Mouse (Mus musculus): Measurements from ENCODE around the gene Otx1.

Otx1 gene

DNA sequence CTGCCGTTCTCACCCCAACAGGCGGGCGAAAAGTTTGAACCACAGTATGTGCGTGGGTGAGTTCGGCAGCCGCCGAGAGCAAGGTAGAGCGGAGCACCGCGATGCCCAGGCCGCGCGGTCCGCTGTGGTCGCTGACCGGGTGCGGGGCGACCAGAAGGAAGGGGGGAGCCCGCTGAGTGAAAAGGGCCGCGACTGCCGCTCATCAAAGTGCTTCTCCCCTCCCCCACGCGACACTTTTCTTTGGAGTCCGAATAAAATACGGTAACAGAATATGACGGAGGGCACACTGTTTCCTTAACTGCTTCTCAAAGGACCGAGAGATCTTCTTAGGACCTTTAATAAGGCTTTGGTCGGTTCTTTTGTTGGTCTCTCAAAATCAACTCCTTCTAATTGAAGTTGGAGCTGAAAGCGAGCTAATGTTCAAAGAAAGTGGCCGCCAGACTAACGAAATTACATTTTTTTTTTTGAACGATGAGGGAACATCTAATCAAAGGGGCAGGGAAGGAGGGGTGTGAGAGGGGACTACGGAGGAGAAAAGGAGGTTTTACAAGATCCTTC is at the start of gene Otx1:
Gene Otx1 (minus strand): TSS at position 115 of the 558 bp plus-strand sequence.
- DNase-seq (ENCODE audit: low spot score in 2 of 2): peak; percentile 43 to 62

DNA sequence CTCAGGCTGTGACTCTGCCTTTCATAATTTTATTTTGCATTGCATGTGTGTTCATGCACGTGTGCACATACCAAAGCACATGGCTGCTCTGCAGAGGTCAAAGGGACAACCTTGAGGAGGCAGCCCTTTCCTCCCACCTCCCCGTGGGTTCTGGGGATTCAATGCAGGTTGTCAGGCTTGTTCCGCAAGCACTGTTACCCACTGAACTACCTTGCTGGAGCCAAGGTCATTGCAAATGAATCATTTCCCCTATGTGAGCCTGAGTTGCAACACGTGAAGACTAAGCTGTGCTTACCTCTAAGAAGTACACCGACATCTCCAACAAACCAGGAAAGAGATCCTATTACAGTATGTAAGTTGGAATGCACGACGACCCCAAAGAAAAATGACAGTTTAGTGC is 48.2 kb upstream of the Otx1 start:
- no peak for DNase-seq (ENCODE audit: low spot score in 2 of 2)

DNA sequence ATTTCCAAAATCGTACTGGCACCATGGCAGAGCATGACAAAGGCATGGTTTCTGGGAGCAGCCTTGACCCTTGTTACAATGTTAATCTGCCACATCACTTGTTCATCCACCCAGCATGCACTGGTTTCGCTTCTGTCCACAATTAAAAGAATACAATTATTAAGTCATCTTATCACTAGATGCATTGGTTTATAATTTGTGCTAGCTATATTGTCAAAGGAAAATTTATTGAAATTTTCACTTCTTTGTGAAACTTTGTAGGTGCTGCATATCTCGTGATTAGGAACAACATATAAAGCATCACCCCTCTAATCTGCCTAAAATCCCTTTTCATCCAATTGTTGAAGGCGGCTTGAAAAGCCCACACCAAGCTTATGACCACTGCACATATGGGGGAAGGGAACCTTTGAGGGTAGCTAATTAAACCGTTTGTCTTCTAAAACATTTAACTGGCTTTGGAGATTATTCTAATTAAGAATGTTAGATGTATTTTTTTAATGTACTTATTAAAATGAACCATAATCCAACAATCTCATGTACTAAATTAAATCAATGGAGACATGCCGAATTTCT is 37.2 kb upstream of the Otx1 start:
- DNase-seq (ENCODE audit: low spot score in 2 of 2): no peak

DNA sequence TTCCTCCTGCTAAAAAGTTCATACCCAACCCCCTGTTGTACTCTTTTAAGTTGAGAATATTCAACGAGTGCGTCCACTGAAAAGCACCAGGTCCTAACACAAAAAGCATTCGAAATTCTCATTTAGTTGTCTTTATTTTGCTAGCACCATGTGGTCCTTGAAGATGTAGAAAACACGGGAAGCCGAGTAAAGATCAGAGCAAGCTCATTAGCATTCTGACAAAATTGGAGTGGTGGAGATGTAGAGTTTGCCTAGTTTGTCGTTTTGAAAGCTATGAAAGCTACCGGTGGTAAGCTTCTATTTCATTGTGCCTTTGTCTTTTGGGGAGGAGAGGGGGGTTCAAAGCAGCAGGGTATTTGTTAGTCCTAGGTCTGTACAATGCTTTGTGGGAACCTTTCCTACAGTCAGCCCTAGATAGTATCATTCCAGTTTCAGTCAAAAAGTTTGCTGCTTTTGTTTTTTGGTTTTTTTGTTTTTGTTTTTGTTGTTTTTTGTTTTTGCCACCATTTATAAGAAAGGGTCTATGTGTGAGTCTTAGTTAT is 31.9 kb upstream of the Otx1 start:
- DNase-seq (ENCODE audit: low spot score in 2 of 2): no peak

DNA sequence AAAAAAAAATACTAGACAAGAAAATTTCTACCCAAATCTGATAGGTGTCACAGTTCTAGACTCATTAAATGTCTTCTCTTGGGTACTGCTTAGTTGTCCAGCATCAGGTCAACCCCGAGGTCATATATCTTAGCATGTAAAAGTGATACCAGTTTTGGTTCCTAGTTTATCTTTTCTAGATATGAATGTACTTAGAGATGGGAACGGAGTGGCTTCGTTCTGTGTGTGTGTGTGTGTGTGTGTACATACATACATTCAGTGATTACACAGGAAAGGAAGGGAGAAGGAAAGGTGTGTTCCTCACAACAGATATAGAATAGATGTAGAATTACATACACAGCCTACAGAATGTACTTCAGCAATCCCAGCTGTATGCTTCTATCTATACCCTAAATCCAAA is 30.9 kb upstream of the Otx1 start:
- DNase-seq (ENCODE audit: low spot score in 2 of 2): no peak

DNA sequence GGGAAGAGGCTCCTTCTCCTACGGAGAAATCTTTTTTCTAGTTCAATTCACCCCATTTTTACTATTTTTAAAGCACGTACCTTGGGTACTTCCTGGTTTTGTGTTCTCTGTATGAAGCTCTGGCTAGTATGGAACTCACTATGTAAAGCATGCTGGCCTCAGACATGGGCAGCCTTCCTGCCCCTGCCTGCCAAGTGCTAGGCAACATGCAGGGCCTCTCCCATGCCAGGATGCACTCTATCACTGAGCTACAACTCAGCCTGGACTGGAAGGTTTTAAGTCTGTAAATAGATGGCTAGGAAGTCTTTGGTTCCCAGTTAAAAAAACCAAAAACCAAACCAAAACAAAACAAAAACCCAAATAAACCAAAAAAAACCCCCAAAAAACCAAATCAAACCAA is 17.9 kb upstream of the Otx1 start:
- DNase-seq (ENCODE audit: low spot score in 2 of 2): no peak

DNA sequence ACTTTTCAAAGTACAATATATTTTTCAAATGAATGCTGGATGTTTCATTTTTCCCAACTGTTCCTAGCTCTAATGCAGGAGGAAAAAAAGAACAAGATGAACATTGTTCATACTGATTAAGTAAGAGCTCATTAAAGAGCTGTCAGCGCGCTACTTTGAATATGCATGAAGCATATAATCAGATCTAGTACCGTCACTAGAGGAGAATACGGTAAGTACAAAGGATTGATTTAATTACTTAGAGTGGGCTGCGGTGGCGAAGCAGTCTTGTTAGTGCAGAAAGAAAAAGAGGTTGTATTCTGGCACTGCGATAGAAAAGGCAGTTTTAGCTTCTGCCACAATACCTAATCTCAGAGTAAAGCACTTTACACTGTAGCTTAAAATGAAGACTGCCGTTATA is 14.7 kb upstream of the Otx1 start:
- DNase-seq (ENCODE audit: low spot score in 2 of 2): peak; percentile 36 to 54

DNA sequence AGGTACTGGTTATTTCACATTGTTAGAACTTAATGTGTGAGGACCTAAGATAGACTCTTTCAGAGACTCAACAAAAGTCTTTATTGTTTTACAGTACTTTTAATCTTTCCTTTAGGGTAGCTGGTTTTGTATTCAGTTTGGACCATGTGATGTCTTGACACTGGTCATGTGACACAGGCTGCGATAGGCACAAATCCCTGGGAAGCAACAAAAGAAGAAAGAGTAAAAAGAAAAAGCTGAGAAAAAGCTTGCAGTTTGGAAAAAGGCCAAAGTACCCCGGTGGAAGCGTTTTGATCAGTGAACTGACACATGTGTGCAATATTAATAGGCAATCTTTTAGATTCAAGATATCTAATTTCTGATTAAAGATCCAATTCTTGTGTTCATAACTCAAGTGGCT is 13.6 kb upstream of the Otx1 start:
- DNase-seq (ENCODE audit: low spot score in 2 of 2): no peak

DNA sequence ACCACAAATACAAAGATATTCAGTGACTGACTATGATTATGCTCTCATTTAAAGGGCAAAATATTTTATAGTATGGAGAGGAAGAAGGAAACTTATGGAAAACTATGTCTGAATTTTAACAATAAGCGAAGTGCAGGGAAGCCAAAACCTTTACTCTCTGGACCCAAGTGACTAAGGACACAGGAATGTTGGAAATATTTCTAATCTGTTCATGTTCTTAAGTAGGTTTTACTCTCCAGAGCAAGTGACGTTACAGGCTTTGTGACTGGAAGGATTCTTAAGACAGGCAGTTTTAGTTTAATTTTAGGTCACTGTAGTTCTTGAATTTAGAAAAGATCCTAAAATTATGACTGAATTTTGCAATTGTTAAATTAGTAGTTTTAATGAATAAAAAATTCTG is 6.1 kb upstream of the Otx1 start:
- DNase-seq (ENCODE audit: low spot score in 2 of 2): no peak

DNA sequence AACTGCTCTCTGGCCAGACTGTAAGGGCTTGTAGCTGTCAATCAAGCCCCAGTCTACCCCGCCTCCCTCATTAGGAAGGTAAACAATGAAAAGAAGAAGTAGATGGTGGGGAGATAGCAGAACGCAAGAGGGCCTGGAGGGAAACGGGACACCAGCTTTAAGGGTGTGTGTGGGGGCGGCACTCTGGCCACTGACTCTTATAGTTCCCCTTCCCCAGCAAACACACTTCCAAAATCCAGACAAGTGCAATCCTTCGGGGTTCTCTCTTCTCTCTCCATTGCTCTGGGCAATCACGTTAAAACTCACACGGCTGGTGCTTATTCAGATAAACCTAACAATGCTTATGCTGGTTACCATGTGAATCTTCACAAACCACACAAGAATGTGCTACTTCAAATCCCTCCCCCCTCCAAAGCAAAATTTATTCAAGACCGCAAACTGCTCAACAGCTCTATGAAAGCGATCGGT is 5.5 kb upstream of the Otx1 start:
- DNase-seq (ENCODE audit: low spot score in 2 of 2): no peak

DNA sequence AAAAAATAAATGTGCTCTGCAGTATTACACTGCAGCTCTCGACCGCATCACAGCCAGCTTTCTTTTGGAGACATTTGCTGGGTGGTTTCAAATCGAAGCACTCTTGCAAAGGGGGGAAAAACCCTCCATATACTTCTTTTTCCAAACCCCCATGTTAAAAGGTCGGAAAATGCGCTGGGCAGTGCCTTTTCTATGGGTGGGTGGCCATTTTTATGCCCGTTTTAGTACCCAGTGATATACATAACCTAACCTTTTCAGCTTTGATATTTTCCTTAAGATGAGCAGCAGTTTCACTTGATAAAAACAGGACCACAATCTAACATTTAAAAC is 5.0 kb upstream of the Otx1 start:
- DNase-seq (ENCODE audit: low spot score in 2 of 2): no peak

DNA sequence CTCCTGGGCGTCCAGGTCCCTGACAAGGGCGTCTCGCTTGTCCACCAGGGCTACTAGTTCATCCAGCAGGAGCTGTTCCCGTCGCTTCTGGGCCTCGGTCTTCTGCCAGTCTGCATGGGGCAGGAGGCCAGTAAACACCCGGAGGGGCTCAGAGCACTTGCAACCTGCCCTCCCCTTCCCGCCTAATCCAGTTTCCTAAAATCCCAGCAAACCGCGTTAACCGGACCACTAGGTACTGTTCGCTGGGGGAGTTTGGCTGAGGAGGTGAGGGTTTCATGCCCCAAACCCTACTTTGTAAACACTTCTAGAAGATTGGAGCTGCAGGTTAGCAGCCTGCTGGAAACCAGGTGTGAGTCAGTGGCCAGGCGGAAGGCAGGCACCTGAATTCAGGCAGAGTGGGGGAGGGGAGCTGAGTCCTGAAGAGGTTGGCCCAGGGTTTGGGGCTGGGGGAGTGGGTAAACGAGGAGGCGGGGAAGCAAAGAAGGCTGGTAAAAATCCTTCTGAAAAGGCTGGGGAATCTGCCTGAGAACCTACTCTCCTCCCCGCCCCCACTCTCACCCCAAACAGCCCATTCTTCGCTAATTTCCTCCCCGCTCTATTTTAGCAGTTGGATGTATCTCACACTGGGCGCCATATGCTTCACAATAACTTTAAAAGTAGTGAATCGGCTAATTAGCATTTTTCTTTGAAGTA is 4.5 kb upstream of the Otx1 start:
- peak; percentile 51 to 52 for DNase-seq (ENCODE audit: low spot score in 2 of 2)

DNA sequence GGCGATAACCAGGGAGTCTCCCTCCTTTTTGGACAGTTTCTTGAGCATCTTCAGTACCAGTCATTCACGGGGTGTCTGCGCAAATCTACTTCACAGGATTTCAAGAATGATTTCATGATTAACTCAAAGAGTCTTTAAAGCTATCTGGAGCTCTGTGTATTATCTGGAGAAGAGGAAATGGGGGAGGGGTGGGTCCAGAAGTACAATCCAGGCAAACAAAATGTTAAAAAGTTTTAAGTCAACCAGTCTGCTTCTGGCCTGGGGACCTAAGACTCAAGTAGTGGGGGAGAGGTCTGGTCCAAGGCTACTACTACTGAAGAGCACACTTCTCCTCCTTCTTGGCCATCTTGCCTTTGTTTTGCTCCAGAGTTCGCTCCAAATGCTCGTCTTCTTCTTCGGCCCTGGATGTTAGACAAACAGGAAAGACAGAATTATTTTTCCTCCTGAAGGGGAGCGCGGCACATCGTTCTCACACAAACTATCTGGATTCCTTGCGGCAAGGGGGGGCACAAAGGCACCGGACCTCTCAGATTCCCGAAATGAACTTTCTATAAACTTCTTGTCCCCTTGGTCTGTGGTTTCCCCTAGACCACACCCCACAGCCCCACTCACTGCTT is 3.9 kb upstream of the Otx1 start:
- DNase-seq (ENCODE audit: low spot score in 2 of 2): no peak

DNA sequence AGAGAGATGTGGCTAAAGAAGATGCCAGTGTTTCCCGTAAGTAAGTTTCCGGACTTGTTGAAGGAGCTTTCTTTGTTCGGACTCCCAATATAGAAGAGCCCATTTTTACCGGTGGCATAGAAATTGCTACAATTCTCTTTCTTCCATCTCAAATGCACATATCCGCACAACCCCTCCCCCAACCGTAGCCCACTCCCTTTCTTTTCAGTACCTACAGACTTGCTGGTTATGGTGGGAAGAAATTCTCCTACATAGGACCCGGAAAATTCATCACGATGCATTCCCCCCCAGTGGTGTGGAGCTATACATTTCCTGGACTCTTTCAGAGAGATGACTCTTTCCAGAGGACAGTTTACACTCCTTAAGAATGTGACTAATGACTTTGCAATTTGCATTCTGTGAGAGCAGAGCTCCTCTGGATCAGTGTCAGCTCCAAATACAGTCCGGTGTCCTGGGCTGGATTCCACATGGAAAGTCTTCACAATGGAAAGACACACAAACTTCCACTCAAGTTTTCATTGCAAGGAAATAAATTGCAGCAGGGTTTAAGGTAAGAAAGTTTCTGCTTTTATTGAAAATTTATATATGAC is 2.7 kb upstream of the Otx1 start:
- no peak for DNase-seq (ENCODE audit: low spot score in 2 of 2)

DNA sequence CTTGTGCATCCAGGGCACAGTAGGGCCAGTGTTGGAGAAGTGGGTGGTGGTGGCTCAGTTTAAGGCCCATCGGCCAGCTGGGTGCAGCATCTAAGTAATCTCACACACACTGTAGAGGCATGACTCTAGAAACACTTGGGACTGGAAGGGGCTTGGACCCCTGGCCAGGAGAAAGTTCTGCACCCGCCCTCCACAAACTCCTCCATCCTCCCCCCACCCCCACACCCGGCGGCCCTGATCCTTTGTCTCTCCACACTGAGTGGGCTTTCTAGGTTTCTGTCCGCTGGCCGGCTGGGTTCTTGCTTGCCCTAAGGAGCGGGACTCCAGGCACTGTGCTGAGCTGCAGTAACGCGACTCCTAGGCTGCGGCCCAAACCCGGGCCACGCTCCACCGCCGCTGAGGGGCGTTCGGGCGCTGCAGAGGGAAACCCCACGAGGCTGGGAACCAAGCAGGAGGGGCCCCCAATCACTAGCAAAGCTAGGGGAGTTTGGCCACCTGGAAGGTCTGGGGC is 1.7 kb upstream of the Otx1 start:
- peak; percentile 48 to 62 for DNase-seq (ENCODE audit: low spot score in 2 of 2)

DNA sequence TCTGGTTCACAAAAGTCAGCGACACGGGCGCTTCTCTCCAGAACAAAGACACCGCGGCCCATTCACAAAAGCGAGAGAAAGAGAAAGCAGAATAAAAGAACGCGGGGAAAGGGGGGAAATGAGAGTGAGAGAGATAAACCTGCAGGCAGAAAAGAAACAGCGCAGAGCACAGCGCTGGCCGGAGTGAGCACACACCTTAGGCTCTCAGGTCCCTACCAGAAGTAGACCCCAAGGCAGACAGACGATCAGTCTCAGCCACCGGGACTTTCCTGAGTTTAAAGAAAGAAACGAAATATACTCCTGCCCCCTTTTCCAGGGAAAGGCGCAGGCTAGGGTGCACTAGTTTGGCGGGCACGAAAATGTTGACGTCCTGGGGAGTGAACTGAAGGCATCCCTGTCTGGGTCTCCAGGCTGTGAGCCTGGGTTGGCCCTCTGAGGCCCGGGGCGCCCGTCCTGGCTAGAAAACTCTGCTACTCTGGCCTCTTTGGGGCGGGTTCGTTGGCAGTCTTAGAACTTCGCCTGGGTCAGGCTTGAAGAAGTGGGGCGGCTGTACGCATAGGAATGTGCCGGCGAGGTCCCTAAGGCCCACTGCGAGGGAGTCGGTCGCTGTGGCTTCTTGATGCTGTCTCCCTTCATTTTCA is 764 bp upstream of the Otx1 start:
- peak; percentile 42 to 52 for DNase-seq (ENCODE audit: low spot score in 2 of 2)

DNA sequence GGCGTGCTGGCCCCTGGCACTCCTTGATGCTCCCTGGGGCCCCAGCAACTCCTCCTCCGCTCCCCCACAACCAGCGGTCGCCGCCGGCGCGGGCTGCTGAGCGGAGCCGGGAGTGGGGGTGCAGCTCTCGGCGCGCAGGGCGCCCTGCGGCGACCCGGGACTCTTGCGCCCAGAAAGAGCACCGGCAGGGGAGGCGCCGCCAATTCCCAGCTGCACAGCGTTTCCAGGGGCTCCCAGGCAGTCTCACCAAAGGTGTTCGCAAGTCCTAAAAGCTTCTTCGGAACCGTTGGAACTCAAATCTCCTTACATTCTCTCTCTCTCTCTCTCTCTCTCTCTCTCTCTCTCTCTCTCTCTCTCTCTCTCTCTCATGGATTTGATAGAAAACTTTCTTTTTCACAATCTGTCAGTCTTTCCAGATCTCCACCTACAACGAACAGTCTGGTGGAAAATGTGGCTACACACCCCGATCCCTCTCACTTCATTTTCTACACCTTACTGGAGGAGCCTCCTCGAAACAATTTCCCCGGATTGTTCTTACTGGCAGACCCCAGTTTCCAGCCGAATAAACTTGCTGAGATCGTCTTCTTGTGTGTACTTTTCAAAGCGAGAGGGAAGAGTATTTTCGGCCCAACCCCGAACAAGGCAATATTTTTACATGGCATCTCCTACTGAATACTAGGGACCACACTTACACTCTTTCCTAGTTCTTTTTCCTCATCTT is 475 bp downstream of the Otx1 start:
- no peak for DNase-seq (ENCODE audit: low spot score in 2 of 2)

DNA sequence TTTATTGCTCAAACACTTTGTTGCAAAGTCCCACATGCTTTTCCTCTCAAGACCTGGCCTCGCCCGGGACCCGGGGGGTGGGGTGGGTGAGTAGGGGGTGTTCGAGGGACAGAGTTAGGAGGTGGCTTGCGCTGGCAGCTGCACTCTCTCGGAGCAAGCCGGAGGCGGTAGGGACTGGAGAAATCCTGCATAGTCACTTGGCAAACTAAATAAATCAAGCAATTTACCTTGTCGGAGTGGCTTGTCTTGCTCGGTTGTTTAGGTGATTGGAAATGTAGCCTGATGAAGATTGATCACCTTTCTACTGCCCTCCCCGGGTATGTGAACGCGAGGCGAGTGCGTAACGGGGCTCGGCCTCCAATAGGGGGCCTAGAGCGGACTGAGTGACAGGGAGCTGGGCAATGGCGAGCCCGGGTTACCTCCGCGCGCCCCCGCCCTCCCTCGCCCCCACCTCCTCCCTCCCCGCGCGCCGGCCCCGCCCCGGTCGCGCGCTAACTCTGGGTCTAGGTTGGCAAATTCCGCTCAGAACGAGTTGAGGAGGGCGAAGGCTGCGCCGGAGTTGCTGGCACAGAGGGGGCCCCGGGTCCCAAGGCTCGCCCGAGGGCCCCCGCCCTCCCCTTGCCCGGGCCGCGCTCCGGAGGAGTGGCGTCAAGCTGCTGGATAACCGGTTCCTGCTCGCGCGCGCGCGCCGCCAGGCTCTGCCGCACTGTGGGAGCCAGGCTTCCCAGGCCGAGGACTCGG is 1.2 kb downstream of the Otx1 start:
- peak; percentile 79 for DNase-seq (ENCODE audit: low spot score in 2 of 2)

DNA sequence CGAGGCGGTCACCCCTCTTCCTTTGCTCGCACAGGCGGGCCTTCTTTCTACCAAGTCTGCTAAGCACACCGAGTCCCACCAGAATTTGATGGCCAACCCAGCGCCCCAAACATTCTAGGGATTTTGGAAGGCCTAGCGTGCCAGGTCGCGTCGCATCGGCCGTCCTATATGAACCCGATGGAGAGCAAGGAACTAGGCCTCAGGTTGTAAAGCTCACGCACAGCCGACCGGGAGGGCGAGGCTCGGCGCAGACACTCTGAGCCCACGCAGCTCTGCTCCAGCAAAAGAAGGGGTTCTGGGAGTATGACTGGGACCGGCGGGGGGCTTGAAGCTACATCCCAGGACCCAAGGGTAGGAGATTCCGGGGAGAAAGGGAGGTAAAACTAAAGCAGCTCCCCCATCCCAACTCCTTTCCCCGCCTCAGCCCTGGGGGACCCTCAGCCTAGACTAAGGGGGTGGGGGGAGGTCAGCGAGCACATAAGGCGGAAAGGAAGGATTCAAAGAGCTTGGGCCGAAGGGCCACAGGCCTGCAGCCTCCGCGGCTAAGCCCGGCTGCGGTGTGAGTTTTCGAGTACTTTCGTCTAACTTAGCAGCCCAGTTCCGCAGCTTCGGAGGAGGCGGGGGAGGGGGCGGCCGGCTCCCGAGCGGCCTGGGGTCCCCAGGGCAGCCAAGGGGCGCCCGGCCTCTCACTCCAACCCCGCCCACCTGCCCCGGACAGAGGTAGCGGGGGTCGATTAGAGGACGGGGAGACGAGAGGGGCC is 2.2 kb downstream of the Otx1 start:
- peak in 1 of 2 experiments; percentile 28 for DNase-seq (ENCODE audit: low spot score in 2 of 2)

Data from right cerebral cortex, postnatal 10 days (tissue).